Mouse (Mus musculus) intestine, embryonic 14.5 days (tissue): ENCODE data around the gene Dnaaf1. TPM values are rescaled to one million over a fixed set of nuclear protein-coding genes. Genes with fewer than 3 reads are reported as not detected.

Experiments used
- ATAC-seq: fragments of 200-750 bp; cut with Nextera tagmentation; replicated peaks from 2 replicates; pipeline ENCODE4 v1.8.0; 2017; ENCODE audit warnings: low read depth, moderate number of reproducible peaks, moderate TSS enrichment, moderate library complexity; ENCODE audit not compliant: low FRiP score, low TSS enrichment
- DNase-seq: peaks from one replicate; pipeline ENCODE4 v3.0.0-alpha.2; 2018; ENCODE audit warnings: low spot score
- H3K27ac ChIP-seq: fragments of 300-500 bp; sonication (generic); 2 replicates; pipeline ENCODE4 v1.5.1; 2014; ENCODE audit warnings: low read depth, mild to moderate bottlenecking, control low read depth
- H3K27me3 ChIP-seq: fragments of 300-500 bp; sonication (generic); replicated peaks from 2 replicates; pipeline ENCODE4 v1.6.1; 2014; ENCODE audit warnings: low read length, control low read depth; ENCODE audit not compliant: control insufficient read depth, insufficient read depth
- H3K36me3 ChIP-seq: fragments of 300-500 bp; sonication (generic); 2 replicates; pipeline ENCODE4 v1.6.1; 2014; ENCODE audit warnings: low read length, control low read depth; ENCODE audit not compliant: control insufficient read depth, insufficient read depth
- H3K4me1 ChIP-seq: fragments of 300-500 bp; sonication (generic); replicated peaks from 2 replicates; pipeline ENCODE4 v1.6.1; 2014; ENCODE audit warnings: low read length, control low read depth, mixed read lengths; ENCODE audit not compliant: control insufficient read depth, insufficient read depth
- H3K4me2 ChIP-seq: fragments of 300-500 bp; sonication (generic); 2 replicates; pipeline ENCODE4 v1.6.1; 2014; ENCODE audit warnings: low read length
- H3K4me3 ChIP-seq: fragments of 300-500 bp; sonication (generic); 2 replicates; pipeline ENCODE4 v1.5.1; 2014; ENCODE audit warnings: low read depth, low read length, control low read depth, mixed read lengths
- H3K9ac ChIP-seq: fragments of 300-500 bp; sonication (generic); 2 replicates; pipeline ENCODE4 v1.6.1; 2014; ENCODE audit warnings: mild to moderate bottlenecking, low read length
- H3K9me3 ChIP-seq: fragments of 300-500 bp; sonication (generic); 2 replicates; pipeline ENCODE4 v1.6.1; 2016; ENCODE audit warnings: low read length, control low read depth; ENCODE audit not compliant: control insufficient read depth
- WGBS: fragments of 180-500 bp; shearing (Covaris S2); extraction: QIAGEN DNeasy Blood & Tissue Kit; methylation state at CpG from one replicate; pipeline ENCODE4 v1.1.7; 2014; 5-methylcytosine and 5-hydroxymethylcytosine counted together
- polyA plus RNA-seq: library from polyadenylated mRNA; unstranded; fragments of >200 nt; fragmentation: Nextera tagmentation; extraction: Ambion mirVana; gene quantifications from 2 replicates; pipeline ENCODE4 v1.2.1, GENCODE M21; 2014

Dnaaf1 gene
- polyA plus RNA-seq, 1 experiment from 2014 or later: 0.37 TPM

DNA sequence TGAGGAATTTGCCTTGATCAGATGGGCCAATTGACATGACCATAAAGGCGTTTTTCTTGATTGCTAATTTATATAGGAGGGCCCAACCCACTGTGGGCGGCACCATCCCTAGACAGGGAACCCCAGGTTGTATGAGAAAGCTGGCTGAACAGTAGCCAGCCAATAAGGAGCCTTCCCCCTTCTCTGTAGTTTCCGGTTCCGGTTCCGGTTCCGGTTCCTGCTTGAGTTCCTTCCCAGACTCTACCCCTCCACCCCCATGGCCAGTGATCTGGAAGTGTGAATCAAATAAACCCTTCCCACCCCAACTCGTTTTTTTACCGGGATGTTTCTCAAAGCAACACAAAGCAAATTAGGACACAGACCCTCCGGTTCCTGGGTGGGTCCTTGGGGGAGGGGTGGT lies 57.2 kb downstream of the Dnaaf1 start:
- H3K9me3 ChIP-seq: no peaks in the 10 kb centered on the region
- peaks cover 11% of the 10 kb centered on the region for H3K27me3 ChIP-seq
- H3K9ac ChIP-seq: no peak overlapping the region
- 74% methylated on average over 9 of the region's 9 CpGs for WGBS
- DNase-seq (no peak), ATAC-seq (no peak)
- H3K27ac ChIP-seq: no peak overlapping the region
- H3K4me3 ChIP-seq: no peak overlapping the region
- H3K36me3 ChIP-seq: no peaks in the 10 kb centered on the region
- H3K4me1 ChIP-seq: peaks cover 11% of the 10 kb centered on the region
- no peak overlapping the region for H3K4me2 ChIP-seq

DNA sequence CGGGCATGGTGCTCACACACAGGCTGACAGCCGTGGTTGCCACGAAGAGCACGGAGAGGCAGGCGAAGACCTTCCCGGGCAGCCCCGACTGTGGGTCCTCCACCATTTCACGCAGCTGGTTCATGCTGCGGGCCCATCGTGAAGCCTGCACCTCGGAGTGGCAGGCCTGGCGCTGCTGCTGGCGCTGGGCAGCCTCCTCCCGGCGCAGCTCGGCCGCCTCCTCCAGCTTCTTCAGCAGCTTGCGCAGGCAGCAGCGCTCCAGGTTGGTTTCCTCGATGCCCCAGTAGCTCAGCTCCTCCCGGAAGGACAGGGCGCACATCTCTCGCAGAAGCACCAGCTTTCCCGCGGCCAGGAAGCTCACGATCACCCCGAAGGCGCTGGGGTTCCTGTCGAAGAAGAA lies 57.9 kb downstream of the Dnaaf1 start:
- Histone ChIP-seq H3K9ac (no peak overlapping the region), H3K27ac (no peak overlapping the region), H3K9me3 (no peaks in the 10 kb centered on the region), H3K36me3 (no peaks in the 10 kb centered on the region), H3K27me3 (peaks cover 11% of the 10 kb centered on the region), H3K4me2 (no peak overlapping the region), H3K4me3 (no peak overlapping the region), H3K4me1 (peaks cover 11% of the 10 kb centered on the region)
- no peak for ATAC-seq
- 56% methylated on average over 29 of the region's 29 CpGs for WGBS
- no peak for DNase-seq

DNA sequence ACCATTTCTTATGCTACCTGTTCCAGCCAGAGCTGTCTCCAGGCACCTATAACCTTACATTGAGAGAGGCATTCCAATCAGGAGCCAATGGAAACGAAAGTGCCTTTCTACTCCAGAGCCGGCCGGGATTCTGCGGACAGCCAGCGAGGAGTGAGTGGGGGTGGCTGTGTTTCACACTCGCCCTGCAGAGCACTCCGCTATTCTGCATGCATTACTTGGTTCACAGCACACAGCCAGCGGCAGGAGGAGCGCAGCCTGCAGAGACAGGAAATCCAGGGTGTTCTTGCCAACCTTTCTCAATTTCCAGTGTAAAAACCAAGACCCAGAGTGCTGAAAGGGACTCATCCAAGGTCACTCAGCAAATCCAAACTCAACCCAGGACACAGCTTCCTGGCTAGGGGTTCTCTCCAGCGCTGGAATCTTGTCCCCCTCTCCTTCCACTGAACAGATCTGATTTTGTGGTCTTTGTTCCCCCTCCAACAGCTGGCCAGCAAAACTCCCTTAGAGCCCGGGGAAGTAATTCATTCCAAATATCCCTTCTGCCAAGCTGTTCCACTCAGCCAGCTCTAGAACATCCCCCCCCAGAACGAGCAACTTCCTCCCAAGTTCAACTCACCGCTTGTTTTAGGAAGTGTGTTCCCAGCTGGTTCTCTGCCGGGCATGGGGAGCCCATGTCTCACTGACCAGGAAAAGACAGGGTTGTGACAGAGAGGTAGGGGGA lies 59.7 kb downstream of the Dnaaf1 start:
- DNase-seq (no peak), ATAC-seq (no peak)
- no peak overlapping the region for H3K4me3 ChIP-seq
- H3K4me1 ChIP-seq: peaks cover 11% of the 10 kb centered on the region
- H3K36me3 ChIP-seq: no peaks in the 10 kb centered on the region
- WGBS: 38% methylated on average over 14 of the region's 14 CpGs
- H3K4me2 ChIP-seq: no peak overlapping the region
- no peaks in the 10 kb centered on the region for H3K9me3 ChIP-seq
- no peak overlapping the region for H3K9ac ChIP-seq
- peaks cover 11% of the 10 kb centered on the region for H3K27me3 ChIP-seq
- H3K27ac ChIP-seq: no peak overlapping the region; the same call in 1 of the 2 replicates

GRCm38 (mm10) chr8:119635378-119635777 lies 60.3 kb downstream of the Dnaaf1 start, which contains the start of gene Kcng4:
TSS of gene Kcng4 (minus strand) at chr8:119635680.
- Histone ChIP-seq H3K4me1 (peaks cover 11% of the 10 kb centered on the region), H3K4me3 (no peak within 1 kb of the TSS), H3K27ac (no peak within 1 kb of the TSS; the same call in 1 of the 2 replicates), H3K9ac (no peak within 1 kb of the TSS), H3K27me3 (peaks cover 11% of the 10 kb centered on the region), H3K9me3 (no peaks in the 10 kb centered on the region), H3K4me2 (no peak within 1 kb of the TSS), H3K36me3 (no peaks in the 10 kb centered on the region)
- DNase-seq: no peak
- no peak for ATAC-seq
- WGBS: 20% methylated on average over 6 of the region's 6 CpGs

- 62% methylated on average over 2 of the region's 2 CpGs for WGBS
- no peak for DNase-seq
- peaks cover 11% of the 10 kb centered on the region for H3K27me3 ChIP-seq
These were observed 60.9 kb downstream of the Dnaaf1 start for GRCm38 (mm10) chr8:119635958-119636357.

GRCm38 (mm10) chr8:119636766-119637165 lies 61.7 kb downstream of the Dnaaf1 start:
- no peak overlapping the region for H3K4me2 ChIP-seq
- no peak overlapping the region for H3K4me3 ChIP-seq
- no peak for DNase-seq
- H3K27ac ChIP-seq: no peak overlapping the region
- H3K4me1 ChIP-seq: peaks cover 11% of the 10 kb centered on the region
- no peaks in the 10 kb centered on the region for H3K9me3 ChIP-seq
- H3K36me3 ChIP-seq: no peaks in the 10 kb centered on the region
- WGBS: 48% methylated on average over 7 of the region's 7 CpGs
- peaks cover 11% of the 10 kb centered on the region for H3K27me3 ChIP-seq
- H3K9ac ChIP-seq: no peak overlapping the region
- ATAC-seq: no peak

More at GRCm38 (mm10) chr8:119635958-119636357, 60.9 kb downstream of the Dnaaf1 start:
- Histone ChIP-seq H3K4me2 (no peak overlapping the region), H3K4me3 (no peak overlapping the region), H3K9me3 (no peaks in the 10 kb centered on the region), H3K4me1 (peaks cover 11% of the 10 kb centered on the region), H3K9ac (no peak overlapping the region), H3K27ac (no peak overlapping the region), H3K36me3 (no peaks in the 10 kb centered on the region)
- ATAC-seq: no peak

GRCm38 (mm10) chr8:119637381-119637780 lies 62.3 kb downstream of the Dnaaf1 start:
- H3K4me3 ChIP-seq: no peak overlapping the region
- H3K9ac ChIP-seq: no peak overlapping the region
- no peak for ATAC-seq
- 89% methylated on average over 4 of the region's 4 CpGs for WGBS
- peaks cover 11% of the 10 kb centered on the region for H3K27me3 ChIP-seq
- no peak overlapping the region for H3K4me2 ChIP-seq
- H3K4me1 ChIP-seq: peaks cover 11% of the 10 kb centered on the region
- no peak for DNase-seq
- no peaks in the 10 kb centered on the region for H3K9me3 ChIP-seq
- H3K36me3 ChIP-seq: no peaks in the 10 kb centered on the region
- no peak overlapping the region for H3K27ac ChIP-seq

DNA sequence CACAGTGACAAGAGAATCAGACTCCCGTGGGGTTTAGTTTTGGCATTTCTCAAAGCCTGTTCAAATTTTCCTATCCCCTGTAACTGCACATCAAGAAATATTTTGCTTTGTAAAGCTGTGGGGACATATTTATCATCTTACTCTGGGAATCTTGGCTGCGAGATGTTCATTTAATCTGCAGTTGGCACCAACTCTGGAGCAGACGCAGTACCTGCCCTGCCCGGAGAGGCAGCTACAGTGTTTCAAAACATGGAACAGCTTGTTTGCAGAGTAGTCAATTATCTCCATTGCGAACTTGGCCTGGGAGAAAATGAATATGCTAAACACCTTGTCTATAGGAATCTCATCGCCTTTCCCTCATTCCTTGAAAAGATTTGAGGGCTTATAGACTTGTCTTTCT lies 63.2 kb downstream of the Dnaaf1 start:
- DNase-seq (no peak), ATAC-seq (no peak)
- H3K36me3 ChIP-seq: no peaks in the 10 kb centered on the region
- no peak overlapping the region for H3K4me3 ChIP-seq
- 86% methylated on average over 6 of the region's 6 CpGs for WGBS
- no peak overlapping the region for H3K4me2 ChIP-seq
- H3K9ac ChIP-seq: no peak overlapping the region
- no peaks in the 10 kb centered on the region for H3K9me3 ChIP-seq
- no peak overlapping the region for H3K27ac ChIP-seq
- peaks cover 11% of the 10 kb centered on the region for H3K4me1 ChIP-seq
- peaks cover 11% of the 10 kb centered on the region for H3K27me3 ChIP-seq

DNA sequence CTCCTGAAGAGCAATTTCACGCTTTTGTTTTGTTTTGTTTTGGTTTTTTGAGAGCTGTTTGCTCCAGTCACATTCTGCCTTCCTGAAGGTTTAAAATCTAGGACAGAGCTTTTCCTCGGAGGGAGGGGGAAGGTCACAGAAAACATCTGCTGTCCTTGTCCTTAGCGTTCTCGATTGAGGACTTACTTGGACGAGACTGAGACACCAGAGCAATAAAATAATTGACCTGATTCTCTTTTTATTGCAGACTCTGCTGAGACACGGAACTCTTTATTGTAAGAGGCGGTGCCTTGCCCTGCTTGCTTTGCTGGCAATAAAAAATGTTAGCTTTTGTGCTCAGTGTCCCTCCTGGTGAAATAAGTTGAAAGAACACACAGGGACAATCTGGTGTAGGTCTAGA lies 64.8 kb downstream of the Dnaaf1 start:
- ATAC-seq: no peak; the same call in 1 of the 2 replicates
- no peaks in the 10 kb centered on the region for H3K27me3 ChIP-seq
- H3K4me2 ChIP-seq: no peak overlapping the region
- no peak overlapping the region for H3K9ac ChIP-seq
- H3K36me3 ChIP-seq: no peaks in the 10 kb centered on the region
- H3K4me1 ChIP-seq: peaks cover 9% of the 10 kb centered on the region
- no peaks in the 10 kb centered on the region for H3K9me3 ChIP-seq
- DNase-seq: no peak
- H3K4me3 ChIP-seq: no peak overlapping the region
- WGBS: 52% methylated on average over 7 of the region's 7 CpGs
- H3K27ac ChIP-seq: no peak overlapping the region
